Mouse (Mus musculus): ENCODE data around the gene Erc2. TPM values are rescaled to one million over a fixed set of nuclear protein-coding genes. Genes with fewer than 3 reads are reported as not detected.

Gene Erc2
- total RNA-seq, 2 experiments from 2014 or later, result 211 to 222 TPM

DNA sequence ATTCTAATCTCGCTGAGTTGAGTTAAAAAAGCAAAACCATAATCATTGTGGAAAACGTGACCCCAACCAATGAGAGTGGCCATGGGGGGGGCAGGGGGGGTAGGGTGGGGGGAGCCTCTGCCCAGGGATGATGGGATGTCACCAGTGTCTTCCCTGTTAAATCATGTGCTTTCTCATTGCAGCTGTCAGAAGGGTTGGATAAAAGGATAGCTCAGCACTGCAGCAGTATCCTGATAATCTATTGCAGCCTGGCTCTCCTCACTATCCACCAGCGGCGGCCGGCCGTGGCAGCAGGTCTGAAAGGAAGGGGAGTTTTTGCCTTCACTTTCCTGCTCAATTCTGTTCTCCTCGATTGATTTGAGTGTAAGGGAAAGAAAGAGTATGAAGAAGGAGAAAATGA is 853.2 kb downstream of the Erc2 start:
- intact Hi-C loops (cut with DNase I), result no loop called here
- DNase-seq, result no peak

DNA sequence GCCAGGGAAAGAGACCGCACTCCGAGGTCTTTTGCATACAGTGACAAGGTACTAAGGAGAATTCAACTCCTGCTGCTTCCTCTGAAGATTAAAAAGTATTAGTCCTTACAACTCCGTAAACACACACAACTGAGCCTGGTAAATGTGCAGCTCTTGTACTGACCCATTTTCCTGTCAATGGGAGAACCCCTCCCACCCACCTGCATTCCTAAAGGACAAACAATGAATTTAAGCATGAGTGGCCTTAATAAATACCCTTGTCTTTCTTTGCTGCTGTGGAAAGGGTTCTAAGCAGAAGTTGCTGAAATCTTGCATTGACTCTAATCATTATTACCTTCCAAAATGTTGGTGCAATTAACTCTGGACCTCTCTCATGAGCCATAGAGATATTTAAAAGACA is 854.5 kb downstream of the Erc2 start:
- DNase-seq, result no peak
- intact Hi-C loops (cut with DNase I), result no loop called here

DNA sequence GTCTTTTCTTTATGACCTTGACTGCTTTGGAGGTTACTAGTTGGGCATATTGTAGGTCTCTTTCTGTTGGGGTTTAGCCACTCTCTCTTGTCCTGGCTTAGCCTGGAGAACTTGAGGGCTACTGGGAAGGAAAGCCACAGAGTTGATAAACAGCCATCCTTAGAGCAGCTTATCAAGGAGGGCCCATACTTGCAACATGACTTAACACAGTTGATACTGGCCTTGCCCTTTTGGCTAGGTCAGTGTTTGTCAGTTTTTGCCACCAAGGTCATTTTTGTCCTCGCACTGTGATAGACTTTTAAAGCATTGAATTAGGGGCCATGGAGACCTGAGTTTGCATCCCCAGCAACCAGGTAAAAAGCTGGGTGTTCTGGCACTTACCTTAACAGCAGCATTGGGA is 858.6 kb downstream of the Erc2 start:
- DNase-seq, result no peak
- intact Hi-C loops (cut with DNase I), result no loop called here

DNA sequence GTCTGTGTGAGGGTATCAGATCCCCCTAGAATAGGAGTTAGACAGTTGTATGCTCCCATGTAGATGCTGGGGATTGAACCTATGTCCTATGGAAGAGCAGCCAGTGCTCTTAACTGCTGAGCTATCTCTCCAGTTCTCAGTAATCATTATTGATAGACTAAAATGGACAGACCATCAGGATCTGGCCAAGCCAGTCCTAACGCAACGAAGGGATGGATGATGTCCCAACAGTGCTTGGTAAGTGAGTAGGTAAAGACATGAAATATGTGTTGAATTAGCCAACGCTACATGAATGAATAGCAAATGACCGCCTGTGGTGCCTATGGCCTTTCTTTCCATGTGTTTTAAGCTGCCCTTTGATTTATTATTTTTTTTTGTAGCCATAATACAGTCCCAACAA is 871.6 kb downstream of the Erc2 start:
- intact Hi-C loops (cut with DNase I), result no loop called here
- no peak for DNase-seq

DNA sequence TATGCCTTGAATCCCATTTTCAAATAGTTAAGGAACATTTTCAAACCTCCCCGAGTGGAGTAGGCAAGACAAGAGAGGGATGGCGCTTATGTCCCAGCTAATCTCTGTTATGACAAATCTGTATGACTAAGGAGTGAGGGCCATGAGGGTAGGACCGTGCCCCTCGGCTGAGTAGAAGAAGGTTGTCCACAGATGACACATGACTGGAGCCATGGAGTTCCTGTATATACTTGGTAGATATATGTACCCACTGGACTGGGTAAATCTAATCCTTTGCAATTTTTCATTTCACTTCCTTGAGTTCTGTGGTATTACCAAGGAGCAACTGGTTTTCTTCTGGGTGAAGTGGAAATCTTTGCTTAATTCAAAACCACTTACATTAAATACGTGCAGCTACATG is 872.0 kb downstream of the Erc2 start:
- no peak for DNase-seq
- intact Hi-C loops (cut with DNase I), result no loop called here

DNA sequence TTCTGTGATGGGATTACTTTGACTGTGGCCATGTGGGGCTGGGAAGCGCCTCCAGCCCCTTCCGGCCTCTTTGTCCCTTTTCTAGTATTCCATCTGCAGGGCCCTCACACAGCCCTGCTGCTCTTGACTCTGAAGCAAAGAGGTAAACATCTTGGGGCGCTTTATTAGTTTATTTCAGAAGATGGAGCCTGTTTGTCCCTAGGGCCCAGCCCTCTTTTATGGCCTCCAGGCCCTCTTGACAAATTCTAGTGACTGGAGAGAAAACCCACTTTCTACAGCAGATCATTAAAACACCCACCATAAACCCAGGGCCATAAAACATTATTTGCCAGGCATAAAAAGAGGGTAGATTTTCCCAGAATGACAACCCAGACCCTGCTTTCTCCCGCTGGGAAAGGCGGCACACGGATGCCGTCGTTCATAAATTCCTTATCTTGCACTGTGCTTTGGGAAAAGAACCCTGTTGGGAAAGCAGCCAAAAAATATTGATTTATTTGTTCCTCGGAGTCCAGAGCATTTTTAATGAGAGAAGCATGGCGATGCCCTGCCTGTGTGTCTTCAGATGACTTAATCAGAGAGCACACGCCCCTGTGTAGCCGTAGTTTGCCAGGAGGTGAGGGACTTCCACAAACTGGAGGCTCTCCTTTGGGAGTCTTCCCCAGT is 879.1 kb downstream of the Erc2 start:
- no peak for DNase-seq
- intact Hi-C loops (cut with DNase I), result loop anchor here (10.0 kb wide), 2 partner anchors 217 to 407 kb away; no protein-coding TSS in a partner anchor

DNA sequence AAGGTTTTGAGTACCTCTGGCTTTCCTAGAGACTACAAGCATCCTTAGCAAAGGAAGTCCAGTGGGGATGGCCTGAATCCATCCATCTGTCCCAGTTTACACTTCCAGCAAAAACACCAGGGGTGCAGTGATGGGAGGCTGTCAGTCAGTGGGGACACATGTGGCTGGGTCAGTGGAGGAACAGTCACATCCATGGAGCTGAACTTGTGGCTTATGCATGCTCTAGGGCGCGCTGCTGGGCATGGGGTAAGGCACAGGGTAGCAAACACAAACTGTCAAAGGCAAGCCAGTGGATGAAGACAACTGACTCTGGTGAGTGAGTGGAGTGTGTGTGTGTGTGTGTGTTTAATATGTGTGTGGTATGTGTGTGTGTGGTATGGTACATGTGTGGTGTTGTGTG is 881.0 kb downstream of the Erc2 start:
- DNase-seq, result no peak
- intact Hi-C loops (cut with DNase I), result loop anchor here (10.0 kb wide), 2 partner anchors 218 to 408 kb away; no protein-coding TSS in a partner anchor

DNA sequence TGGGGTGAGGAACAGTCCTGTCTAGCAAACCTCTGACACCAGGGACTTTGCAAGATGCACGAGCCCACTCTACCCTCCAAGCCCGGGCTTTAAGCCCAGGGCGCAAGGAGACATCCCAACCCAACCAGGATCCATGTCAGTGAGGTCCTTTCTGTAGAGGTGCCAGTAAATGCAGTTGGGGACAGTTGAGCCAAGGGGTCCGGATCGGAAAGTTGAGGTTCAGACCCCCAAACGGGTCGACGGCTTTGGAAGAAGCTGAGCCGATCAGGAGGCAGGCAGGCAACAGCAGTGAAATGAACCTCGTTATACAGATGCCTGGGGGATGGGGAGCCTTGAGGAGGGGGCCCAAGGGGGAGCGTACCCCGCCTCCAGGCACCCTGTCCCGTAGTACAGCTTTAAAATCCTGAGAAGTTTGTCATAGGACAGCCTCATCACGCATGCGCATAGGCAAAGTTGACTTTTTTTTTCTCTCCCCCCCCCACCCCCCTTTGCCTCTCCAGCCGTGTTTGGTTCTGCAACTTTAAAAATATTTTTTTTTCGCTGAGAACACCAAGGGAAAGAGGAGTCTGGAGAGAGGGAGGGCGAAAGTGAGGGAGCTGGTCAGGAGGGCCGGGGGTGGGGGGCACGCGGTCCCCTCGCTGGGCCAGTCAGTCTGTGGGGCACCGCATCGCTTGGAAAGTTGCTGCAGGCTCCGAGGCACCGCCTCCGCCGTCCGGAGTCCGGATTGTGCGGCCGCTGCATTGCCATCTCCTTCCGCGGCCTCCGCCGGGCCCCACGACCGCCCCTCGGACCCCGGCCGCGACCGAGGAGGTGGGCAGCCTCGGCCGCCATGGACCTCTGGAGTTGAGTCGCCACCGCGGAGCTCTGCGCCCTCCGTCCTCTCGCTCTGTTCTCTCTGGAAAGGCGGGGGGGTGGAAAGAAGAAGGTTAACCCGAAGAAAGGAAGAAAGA is 882.1 kb downstream of the Erc2 start, which contains the start of gene Wnt5a:
TSS of gene Wnt5a (plus strand) at position 650 of the 950 bp plus-strand sequence.
- intact Hi-C loops (cut with DNase I), result loop anchor here (5.0 to 10.0 kb wide), 6 partner anchors 220 to 938 kb away; no protein-coding TSS in a partner anchor
- peak; percentile 56 for DNase-seq

DNA sequence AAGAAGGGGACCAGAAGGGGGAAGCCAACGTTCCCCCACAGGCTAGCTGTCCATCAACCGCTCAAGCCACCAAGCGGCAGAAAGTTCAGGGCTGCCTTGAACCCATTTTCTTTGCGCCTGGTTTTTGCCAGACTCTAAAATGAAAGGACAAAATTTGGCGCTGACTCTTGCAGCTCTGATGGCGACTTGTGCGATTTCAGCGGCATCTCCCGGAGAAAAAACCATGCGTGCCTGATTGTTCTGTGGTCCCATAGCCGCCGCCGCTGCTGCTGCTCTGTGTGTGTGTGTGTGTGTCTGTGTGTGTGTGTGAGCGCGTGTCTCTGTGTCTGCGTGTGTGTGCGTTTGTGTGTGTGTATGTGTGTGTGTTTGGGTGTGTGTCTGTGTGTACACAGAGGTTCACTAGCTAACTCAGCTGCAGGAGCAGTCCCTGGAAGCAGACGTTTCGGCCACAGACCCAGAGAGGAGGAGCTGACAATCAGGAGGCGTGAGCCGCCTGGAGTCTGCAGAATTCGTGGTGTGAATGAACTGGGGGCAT is 882.9 kb downstream of the Erc2 start:
- intact Hi-C loops (cut with DNase I), result loop anchor here (5.0 to 10.0 kb wide), 6 partner anchors 220 to 937 kb away; no protein-coding TSS in a partner anchor
- DNase-seq, result peak; percentile 50

DNA sequence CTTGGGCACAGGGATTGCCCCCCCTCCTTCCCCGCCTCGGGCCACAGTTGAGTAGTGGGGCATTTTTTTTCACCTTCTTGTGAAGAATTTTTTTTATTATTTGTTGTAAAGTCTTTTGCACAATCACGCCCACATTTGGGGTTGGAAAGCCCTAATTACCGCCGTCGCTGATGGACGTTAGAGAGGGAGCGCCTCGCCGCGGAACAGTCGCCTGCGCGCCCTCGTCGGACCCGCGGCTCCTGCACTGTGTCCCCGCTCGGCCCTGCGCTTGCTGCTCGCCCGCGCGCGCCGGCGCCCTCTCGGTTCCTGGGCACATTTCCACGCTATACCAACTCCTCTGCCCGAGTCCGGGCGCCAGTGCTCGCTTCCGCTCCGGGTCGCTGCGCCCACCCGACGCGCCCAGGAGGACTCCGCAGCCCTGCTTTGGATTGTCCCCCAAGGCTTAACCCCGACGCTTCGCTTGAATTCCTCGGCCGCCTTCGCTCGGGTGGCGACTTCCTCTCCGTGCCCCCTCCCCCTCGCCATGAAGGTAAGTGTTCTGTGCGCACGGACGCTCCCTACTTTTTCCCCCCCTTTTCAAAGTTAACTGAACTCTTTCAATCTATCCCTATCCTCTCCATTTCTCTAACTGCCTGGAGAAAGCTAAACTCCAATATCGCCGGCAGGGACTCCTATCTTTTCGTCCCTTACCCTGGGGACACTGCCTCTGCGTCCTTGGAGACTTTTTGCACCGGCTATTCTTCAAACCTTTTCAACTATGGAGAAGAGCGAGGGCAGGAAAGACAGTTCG is 883.6 kb downstream of the Erc2 start:
- intact Hi-C loops (cut with DNase I), result loop anchor here (5.0 to 10.0 kb wide), 6 partner anchors 221 to 937 kb away; no protein-coding TSS in a partner anchor
- peak; percentile 58 for DNase-seq

DNA sequence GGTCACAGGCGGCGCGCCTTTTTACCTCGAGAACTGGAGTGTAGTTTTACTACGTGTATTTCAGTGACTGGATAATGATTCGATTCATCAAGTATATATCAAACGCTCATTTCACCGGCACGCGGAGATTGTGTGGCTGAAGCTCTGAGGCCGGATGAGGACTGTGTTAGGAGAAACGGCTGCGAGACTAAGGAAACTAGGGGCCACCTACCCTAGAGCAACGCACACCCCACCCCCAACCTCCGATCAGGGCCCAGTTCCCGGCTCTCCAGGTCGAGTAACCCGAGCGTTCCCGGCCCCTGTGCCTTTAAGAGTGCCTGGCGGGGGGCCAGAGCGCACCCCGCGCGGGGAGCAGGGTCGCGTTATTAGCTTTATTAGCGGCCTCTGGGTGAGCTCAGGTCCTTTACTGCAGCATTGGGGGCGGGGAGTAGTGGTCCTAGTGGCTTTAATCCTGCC is 884.2 kb downstream of the Erc2 start:
- DNase-seq, result peak; percentile 64
- intact Hi-C loops (cut with DNase I), result loop anchor here (5.0 to 10.0 kb wide), 6 partner anchors 222 to 936 kb away; no protein-coding TSS in a partner anchor

DNA sequence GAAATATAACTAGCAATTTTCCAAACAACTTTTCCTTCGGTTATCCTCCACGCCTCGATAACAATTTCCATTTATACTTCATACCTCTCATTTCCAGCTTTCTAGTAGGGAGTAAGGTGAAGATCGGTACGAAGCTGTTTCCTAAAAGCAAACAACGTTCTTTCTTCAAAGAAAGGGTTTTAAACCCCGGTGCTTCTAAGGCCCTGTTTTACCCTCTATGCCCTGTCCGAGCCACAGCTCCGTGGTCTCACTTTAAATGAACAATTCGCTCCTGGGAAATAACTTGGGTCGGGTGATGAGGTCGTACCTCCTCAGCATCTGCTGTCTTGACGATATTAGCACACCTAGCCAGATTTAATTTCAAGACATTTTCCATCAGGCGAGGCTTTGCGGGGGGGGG is 884.8 kb downstream of the Erc2 start:
- no peak for DNase-seq
- intact Hi-C loops (cut with DNase I), result loop anchor here (5.0 to 10.0 kb wide), 6 partner anchors 222 to 935 kb away; no protein-coding TSS in a partner anchor

DNA sequence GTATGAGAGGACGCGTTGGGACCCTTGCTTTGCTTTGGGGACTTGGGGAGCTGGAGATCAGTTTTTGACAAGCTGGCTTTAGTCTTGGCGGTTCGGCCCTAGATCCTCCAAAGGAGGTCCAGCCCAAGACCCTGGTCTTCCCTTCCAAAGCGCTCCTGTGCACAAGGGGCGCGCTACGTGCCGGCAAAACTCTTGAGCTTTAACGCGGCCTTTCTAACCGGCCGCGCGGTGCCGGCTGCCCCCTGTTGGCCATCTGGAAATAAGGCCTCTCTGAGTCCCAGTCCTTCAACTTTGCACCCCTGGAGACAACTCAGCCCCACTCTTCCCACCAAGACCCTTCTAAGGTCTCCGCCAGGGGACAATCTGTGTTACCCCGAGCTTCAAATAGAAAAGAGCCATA is 885.2 kb downstream of the Erc2 start:
- peak; percentile 79 for DNase-seq
- intact Hi-C loops (cut with DNase I), result loop anchor here (5.0 to 10.0 kb wide), 6 partner anchors 223 to 935 kb away; no protein-coding TSS in a partner anchor

DNA sequence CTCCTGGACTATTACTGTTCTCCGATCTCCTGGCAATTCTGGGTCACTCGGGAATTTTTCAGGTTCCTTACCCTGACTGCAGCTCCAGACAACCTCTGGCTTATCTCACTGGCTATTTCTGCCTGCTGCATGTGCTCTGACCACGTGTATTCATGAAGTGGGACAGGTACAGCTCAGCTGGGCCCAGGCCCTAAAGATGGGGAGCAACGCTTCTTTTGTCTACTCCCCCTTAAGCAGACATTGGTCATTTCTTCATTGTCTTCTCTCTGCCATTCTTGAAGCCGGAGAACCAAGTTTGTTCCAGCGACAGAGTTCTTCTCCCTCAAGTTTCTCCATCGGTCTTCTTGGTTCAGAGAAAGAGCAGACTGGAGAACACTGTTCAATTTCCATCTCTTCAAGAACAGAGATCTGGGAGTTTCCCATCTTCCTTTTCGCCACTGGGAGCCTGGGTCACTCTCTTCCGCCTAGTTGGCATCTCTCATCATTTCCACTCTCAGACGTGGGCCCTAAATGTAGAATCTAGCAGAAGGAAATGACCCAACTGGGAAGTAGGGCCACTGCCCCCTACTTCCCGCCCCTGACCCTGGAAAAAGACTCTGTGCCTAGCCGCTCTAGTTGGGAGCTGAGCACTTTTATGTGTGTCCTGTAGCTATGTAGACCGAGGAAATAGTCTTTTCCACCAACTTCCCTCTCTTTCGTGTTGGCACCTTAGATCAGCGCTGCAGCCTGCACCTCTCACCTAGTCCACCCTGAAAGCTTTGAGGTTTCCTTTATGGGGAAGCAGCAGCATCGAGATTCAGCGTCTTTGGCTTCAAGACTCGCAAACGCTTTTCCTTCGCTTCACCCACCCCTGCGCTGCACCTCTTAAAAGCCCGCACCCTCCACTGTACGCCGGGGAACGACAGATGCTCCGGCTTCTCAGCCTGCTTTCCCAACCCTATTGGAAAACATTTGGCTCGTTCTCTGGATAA is 886.3 kb downstream of the Erc2 start:
- intact Hi-C loops (cut with DNase I), result loop anchor here (5.0 to 10.0 kb wide), 6 partner anchors 224 to 934 kb away; no protein-coding TSS in a partner anchor

DNA sequence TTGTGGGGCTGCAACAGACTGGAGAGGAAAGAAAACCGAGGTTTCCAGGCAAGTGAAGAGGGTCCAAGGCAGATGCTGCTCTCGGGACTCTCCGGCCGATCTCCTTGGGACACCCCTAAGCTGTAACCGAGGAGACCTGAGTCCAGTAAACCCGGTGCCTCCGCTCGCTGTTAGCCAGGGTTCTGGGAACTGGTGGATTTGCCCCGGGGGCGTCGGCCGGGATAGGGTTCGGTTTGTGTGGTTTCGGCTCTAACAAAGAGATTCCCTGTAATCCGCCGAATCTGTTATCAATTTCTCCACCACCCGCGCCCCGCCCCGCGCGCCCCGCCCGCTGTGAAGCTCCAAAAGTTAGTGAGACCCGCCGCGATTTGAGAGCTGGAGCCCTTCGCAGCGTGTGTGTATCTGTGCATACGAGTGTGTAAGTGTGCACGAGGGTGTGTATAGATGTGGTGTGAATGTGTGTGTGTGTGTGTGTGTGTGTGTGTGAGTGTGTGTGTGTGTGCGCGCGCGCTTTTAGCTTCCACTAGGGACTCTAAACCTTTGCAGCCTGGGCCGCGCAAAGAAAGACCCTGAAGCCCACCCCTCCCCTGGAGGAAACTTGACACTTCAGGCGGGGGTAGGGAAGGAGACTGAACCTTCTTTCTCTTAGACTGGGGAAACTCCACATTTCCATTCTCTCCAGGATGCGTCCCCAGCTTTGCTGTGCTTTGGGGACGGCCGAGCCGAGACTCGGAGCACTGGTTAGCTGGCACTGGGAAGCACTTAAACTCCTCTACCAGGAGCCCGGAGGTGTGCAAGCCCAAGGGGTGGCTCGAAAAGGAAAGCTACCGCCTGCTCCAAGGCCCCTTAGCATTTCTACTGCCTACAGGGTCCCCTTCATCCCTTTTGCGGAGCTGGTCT is 887.5 kb downstream of the Erc2 start:
- intact Hi-C loops (cut with DNase I), result loop anchor here (5.0 to 10.0 kb wide), 7 partner anchors 225 to 933 kb away; no protein-coding TSS in a partner anchor
- peak; percentile 41 for DNase-seq

More for the DNA sequence above, 886.3 kb downstream of the Erc2 start:
- no peak for DNase-seq

DNA sequence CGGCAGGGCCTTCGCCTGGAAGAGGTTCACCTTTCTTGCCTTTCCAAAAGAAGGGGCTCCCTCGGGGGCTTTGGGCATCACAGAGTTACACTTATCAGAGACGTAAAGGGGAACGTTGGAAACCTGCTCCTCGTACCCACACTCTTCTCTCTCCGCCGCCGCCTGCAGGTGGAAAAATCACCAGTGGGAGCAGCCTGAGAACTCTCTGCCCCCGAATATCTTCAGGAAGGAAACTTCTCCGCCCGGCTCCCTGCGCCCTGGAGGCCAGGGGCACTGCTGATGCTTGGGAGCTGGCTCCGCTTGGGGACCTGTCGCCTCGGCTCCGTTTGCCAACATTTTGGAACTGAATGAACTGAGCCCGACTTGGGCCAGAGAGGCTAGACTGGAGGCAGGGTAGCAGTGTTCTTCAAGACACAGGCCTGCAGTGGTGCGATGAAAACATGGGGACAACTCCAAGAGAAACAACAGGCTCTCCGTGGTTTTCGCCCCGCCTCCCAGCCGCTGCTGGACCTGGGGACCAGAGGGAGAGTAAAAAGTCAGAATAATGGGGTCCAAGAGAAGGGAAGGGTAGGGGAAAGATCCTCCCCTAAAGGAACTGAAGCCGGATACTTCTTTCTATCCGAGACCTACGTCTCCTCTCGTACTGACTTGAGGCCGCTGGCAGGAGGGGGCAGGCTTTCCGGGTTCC is 888.3 kb downstream of the Erc2 start:
- DNase-seq, result peak; percentile 32
- intact Hi-C loops (cut with DNase I), result loop anchor here (10.0 kb wide), 1 partner anchor 564 kb away; no protein-coding TSS in a partner anchor

Data from left cerebral cortex, postnatal 4 days (tissue).